Mouse (Mus musculus) cerebellum, postnatal 25 days (tissue): ENCODE measurements around the gene Fxyd7.

Experiments
- DNase-seq, 2 experiments: peaks; one replicate each; pipeline ENCODE4 v3.0.0; 2021; ENCODE audit warnings: mixed read lengths in 2 of 2

The Fxyd7 gene

DNA sequence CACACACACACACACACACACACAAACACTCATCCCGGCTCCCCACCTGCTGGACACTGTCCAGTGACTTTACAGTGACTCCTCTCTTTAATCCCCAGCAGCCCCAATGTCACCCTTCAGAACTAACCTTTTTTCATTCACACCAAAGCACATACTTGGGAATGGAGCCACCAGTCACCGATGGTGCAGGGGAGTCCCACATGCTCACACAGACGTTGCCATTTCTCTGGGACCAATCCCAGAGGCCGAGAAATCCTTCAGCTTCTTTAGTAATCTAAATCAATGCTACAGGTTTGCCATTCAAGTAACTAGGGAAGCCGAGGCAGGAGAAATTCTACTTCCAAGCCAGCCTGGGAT lies 23.4 kb upstream of the Fxyd7 start:
- peak in 1 of 2 experiments; percentile 52 for DNase-seq

- DNase-seq, result peak; percentile 52 to 53
Measured at GRCm38 (mm10) chr7:31074061-31074712, 22.9 kb upstream of the Fxyd7 start.

DNA sequence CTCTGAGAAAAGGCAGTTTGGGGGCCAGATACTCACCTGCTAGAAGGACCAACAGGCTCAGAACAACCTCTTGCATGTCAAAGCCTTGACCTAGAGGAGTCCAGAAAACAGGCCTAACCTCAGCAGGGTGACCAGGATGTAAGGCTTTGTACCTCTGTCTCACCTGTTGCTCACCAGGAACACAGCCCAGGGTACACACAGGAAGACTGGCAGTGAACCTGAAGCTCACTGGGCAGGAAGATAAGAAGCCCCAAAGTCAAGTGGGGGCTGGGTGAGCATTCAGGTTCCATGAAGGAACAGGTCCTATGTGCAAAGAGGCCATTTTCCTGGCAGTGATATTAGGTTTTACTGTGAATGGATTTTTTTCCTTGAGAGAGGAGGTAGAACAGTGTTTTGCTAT lies 22.3 kb upstream of the Fxyd7 start:
- DNase-seq, result no peak

DNA sequence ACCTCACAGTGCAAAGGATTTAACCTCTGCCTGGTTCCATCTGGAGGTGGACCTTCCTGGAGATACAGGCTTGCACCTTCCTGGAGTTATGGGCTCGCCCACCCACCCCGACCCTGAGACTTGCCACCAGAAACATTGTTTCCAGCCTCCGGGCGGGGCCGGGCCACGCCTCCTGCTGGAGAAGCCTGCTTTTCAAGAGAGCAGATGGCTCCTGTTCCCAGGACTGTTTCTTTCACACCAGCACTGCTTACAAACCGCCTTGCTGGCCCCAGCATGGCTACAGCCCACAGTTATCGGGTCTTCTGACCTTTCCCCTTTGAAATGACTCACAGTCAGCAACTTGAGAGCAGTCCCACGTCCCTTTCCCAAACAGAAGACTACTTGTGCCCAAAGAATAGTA lies 21.1 kb upstream of the Fxyd7 start:
- DNase-seq, result peak; percentile 54 to 73

DNA sequence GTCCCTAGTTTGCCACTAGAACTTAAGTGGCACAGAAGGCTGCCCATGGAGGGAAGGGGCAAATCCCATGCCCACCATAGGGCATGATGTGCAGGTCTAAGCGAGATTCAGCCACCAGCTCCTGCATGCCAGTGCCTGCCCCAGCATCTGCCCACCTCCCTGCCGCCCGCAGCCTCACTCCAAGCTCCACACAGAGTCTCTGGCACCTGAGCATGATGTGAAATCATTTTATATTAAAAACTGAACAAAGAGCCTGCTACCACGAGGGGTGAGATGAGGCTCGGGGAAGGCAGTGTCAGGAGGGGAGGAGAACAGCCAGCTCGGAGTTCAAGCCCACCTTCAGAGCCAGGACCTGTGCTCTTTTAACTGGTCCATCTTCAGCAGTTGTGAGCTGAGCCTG lies 19.1 kb upstream of the Fxyd7 start:
- peak; percentile 56 to 64 for DNase-seq

GRCm38 (mm10) chr7:31069491-31069890 lies 18.2 kb upstream of the Fxyd7 start:
- DNase-seq, result peak; percentile 55 to 72

DNA sequence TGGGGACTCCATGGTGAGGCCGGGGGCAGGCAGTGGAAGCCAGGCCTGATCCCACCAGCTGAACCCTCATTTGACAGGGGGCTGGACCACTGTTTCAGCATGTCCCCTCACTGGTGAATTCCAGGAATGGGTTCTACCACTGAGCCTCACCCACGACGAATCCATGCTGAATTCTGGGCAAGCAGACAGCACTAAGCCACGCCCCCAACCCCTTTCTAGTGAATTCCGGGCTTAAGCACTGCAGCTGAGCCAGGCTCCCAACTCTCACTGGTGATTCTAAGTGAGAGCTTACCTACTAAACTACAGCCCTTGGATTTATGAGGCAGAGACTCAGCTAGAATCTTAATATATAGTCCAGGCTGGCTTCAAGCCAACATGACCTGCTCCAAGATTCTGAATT lies 16.6 kb upstream of the Fxyd7 start:
- DNase-seq, result peak in 1 of 2 experiments; percentile 57

GRCm38 (mm10) chr7:31063074-31063560 lies 11.8 kb upstream of the Fxyd7 start:
- DNase-seq, result no peak

GRCm38 (mm10) chr7:31060621-31061010 lies 9.3 kb upstream of the Fxyd7 start:
- no peak for DNase-seq

- DNase-seq, result no peak
Measured at GRCm38 (mm10) chr7:31059919-31060620, 8.8 kb upstream of the Fxyd7 start.

GRCm38 (mm10) chr7:31059108-31059507 lies 7.8 kb upstream of the Fxyd7 start, which contains the start of gene Lgi4:
TSS of gene Lgi4 (plus strand) at chr7:31059342.
- DNase-seq, result peak; percentile 91 to 92

GRCm38 (mm10) chr7:31058211-31058610 lies 6.9 kb upstream of the Fxyd7 start:
- DNase-seq, result no peak

- DNase-seq, result no peak
Measured at GRCm38 (mm10) chr7:31057730-31058129, 6.5 kb upstream of the Fxyd7 start.

- no peak for DNase-seq
Measured at GRCm38 (mm10) chr7:31057071-31057470, 5.8 kb upstream of the Fxyd7 start, which contains the start of gene Fxyd1. TSS of gene Fxyd1 (minus strand) at chr7:31057199.

DNA sequence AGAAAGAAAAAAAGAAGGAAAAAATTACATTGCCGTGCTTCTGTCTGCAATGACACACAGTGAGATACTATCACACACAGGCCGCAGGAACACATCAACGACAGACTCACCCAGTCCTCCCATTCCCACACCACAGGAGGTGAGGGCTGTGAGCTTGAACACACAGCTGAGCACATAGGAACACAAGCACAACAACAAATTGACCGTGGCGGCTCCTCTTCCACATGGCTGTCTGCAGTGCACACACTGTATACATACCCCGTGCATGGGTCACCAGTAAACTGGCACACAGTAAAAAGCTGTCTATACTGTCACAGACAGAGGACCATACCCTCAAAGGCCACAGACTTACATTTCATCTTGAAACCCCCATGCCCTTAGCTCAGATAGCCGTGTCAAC lies 5.2 kb upstream of the Fxyd7 start:
- DNase-seq, result no peak

DNA sequence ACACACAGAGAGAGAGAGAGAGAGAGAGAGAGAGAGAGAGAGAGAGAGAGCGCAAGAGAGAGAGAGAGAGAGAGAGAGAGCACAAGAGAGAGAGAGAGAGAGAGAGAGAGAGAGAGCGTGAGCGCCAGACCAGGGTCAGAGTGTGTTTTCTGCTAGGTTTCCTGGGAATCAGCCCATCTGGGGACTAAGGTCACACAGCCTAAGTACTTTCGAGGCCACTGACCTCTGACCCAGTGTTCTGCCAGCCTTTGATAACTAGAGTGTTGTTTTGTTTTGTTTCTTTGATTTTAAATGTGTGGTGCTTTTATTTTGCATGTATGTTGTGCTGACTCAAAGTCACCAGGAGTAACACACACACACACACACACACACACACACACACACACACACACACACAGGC lies 4.6 kb upstream of the Fxyd7 start:
- no peak for DNase-seq

DNA sequence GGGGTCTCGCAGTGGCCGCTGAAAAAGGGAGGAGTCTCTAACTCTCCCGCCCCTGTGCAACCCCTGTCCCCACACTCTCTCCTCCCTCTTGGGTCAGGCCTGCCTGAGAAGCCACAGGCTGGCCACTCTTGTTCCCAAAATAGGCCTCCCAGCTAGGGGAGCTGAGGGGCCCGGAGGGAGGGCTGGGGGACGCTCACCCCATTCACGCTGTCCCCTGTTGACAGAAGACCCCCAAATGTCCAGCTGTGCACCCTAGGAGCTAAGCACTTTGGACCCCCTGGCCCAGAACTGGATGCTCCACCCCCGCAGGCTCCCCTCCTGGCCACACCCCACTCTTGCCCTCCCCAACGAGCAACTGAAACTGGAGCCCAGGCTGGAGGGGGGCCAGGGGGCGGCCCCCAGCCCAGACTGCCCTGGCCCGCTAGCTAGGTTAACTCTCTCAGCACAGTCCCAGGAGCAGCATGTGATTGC lies 4.1 kb upstream of the Fxyd7 start:
- peak in 1 of 2 experiments; percentile 61 for DNase-seq

DNA sequence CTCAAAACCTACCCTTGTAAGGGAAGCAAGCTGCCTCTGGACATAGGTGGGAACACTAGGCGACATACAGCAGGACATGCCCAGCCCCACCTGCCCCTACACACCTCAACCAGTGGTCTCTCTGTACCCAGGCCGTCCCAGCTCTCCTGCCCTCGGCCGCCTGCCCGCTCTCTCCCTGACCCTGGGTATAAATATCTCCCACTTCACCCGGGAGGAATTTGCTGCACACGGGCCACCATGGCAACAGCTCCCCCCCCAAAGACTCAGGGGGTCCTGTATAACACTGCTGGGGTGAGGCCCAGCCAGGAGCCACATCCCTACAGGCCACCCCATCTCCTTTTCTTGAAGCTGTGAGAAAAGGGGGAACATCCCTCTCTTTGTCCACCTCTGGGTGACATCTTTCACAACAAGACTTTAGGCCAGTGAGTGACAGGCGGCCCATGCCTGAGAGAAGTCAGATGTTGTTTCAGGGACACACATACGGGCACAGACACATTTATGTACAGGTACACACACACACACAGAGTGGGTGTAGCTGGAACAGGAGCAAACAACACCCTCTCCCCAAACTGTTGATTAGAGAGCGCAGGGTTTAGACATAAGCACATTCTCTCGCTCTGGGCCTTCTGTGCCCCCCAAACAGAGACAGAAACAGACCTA lies 3.5 kb upstream of the Fxyd7 start:
- no peak for DNase-seq

DNA sequence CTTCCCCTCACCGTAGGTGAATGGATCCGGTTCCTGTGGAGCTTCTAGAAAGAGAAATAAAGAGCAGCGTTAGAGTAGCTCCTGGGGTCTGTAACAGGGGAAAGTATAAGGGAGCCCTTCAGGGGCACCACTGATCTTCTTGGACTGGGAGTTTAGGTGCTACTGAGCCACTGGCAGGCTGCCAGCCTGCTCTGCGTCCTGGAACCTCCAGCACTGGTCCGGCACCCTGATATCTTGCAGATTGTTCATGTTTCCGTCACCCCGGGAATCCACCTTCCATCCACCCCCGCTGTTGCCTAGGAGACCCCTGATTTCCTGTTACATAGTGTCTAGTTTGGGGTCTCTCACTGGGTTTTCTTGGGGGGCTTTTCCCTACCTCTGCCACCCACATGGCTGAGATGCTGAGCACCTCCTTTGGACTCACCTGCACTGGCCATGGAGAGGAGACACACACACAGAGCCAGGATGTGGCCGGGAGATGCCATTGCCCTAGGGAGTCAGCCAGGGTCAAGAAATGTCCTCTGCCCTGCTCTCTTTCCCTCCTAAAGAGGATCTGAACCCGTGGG lies 2.7 kb upstream of the Fxyd7 start:
- DNase-seq, result peak; percentile 61 to 72

GRCm38 (mm10) chr7:31052636-31053434 lies 1.6 kb upstream of the Fxyd7 start:
- DNase-seq, result peak; percentile 92 to 95

GRCm38 (mm10) chr7:31052251-31052635 lies 976 bp upstream of the Fxyd7 start:
- no peak for DNase-seq

DNA sequence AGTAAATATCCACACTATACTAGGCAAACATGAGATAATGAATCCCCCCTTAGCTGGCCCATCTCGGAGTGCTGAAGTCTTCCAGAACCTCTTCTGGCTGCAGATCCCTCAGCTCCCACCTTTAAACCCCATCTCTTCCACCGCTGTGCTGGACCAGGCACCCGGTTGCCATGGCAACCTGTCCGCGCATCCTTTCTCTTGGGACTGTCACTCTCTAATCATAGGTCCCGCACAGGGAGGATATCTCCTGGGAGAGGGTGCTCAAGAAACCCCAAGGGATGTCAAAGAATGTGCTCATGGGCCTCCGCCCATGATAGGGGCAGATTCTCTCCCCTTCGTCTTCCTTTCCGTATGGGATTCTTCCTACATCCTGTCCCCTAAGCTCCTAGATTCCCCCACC lies 346 bp downstream of the Fxyd7 start:
- peak; percentile 71 to 80 for DNase-seq
